Mouse (Mus musculus): Measurements from ENCODE around the gene Gm42420.

Gm42420 gene

GRCm38 (mm10) chr6:39573791-39574554 lies 11.6 kb upstream of the Gm42420 start, which contains the start of gene Adck2:
Adck2 (plus strand) TSS chr6:39573873.
- peak; percentile 98 for DNase-seq

- peak; percentile 95 for DNase-seq
Measured at GRCm38 (mm10) chr6:39574555-39574869, 11.0 kb upstream of the Gm42420 start.

GRCm38 (mm10) chr6:39574951-39575350 lies 10.6 kb upstream of the Gm42420 start:
- DNase-seq: no peak

GRCm38 (mm10) chr6:39579552-39579951 lies 6.0 kb upstream of the Gm42420 start:
- DNase-seq: no peak

GRCm38 (mm10) chr6:39580558-39580957 lies 5.0 kb upstream of the Gm42420 start:
- DNase-seq: no peak

- DNase-seq: no peak
Measured at GRCm38 (mm10) chr6:39581087-39581784, 4.3 kb upstream of the Gm42420 start.

GRCm38 (mm10) chr6:39591481-39591880 lies 5.9 kb downstream of the Gm42420 start:
- no peak for DNase-seq

- peak; percentile 100 for DNase-seq
Measured at GRCm38 (mm10) chr6:39592401-39593214, 7.1 kb downstream of the Gm42420 start, which contains the start of gene Ndufb2. Ndufb2 (plus strand) TSS chr6:39592574.

GRCm38 (mm10) chr6:39600851-39601250 lies 15.3 kb downstream of the Gm42420 start:
- DNase-seq: no peak

GRCm38 (mm10) chr6:39601828-39602227 lies 16.3 kb downstream of the Gm42420 start:
- no peak for DNase-seq

GRCm38 (mm10) chr6:39604565-39604964 lies 19.0 kb downstream of the Gm42420 start:
- no peak for DNase-seq

- DNase-seq: peak; percentile 83
Measured at GRCm38 (mm10) chr6:39606056-39606455, 20.5 kb downstream of the Gm42420 start.

GRCm38 (mm10) chr6:39606862-39607261 lies 21.3 kb downstream of the Gm42420 start:
- DNase-seq: peak; percentile 82

GRCm38 (mm10) chr6:39607365-39607764 lies 21.8 kb downstream of the Gm42420 start:
- no peak for DNase-seq

GRCm38 (mm10) chr6:39610207-39610606 lies 24.7 kb downstream of the Gm42420 start:
- DNase-seq: no peak

- DNase-seq: no peak
Measured at GRCm38 (mm10) chr6:39611296-39611695, 25.7 kb downstream of the Gm42420 start.

Measured in heart, adult 11 months (tissue).